Mouse (Mus musculus): Measurements from ENCODE around the gene Cct5. TPM values are rescaled to one million over a fixed set of nuclear protein-coding genes. Genes with fewer than 3 reads are reported as not detected.
A peak's percentile ranks its signal among the peaks of the same experiment; 100 is the strongest.

Gene Cct5
- polyA plus RNA-seq, 1 experiment from 2014 or later = 574 TPM

GRCm38 (mm10) chr15:31554855-31555254, 46.7 kb downstream of the Cct5 start:
- Histone ChIP-seq H3K27me3 (ENCODE audit: insufficient read depth, low read length) (no peaks in the 10 kb centered on the region), H3K9ac (replicated peaks; ENCODE audit: low read length) (no peak overlapping the region), H3K4me2 (replicated peaks; ENCODE audit: low read depth, low read length) (no peak overlapping the region), H3K4me1 (ENCODE audit: insufficient read depth, low read length) (no peaks in the 10 kb centered on the region), H3K4me3 (ENCODE audit: low read length) (no peak overlapping the region), H3K9me3 (ENCODE audit: low read length) (0 out of 2 replicates have a peak, but pooled peaks cover 2% of the 10 kb centered on the region), H3K27ac (ENCODE audit: low read length) (no peak overlapping the region), H3K36me3 (ENCODE audit: insufficient read depth, low read length) (no peaks in the 10 kb centered on the region)
- no peak for ATAC-seq (ENCODE audit: low FRiP score, low TSS enrichment)
- WGBS = 87% methylated on average over 2 of the region's 2 CpGs

DNA sequence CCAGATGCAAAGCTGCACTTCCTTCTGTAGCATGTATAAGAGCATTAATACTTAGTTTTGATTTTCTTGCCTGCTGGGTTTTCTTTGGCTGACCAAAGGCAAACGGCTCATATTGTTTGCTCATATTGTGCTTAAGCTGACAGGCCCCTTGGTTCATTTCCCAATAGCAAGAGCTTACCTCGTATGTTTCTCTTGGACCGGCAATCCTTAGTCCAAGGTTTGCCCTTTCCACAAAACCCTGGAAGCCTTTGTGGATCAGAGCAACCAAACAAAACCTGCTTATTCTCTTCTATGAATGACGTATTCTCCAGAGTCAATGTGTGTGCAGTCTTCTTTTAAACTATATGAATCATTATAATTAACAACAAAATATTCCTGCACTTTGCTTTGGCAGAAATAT, 51.2 kb downstream of the Cct5 start:
- Histone ChIP-seq H3K4me2 (replicated peaks; ENCODE audit: low read depth, low read length) (no peak overlapping the region), H3K9ac (replicated peaks; ENCODE audit: low read length) (no peak overlapping the region), H3K36me3 (ENCODE audit: insufficient read depth, low read length) (no peaks in the 10 kb centered on the region), H3K4me3 (ENCODE audit: low read length) (no peak overlapping the region), H3K27me3 (ENCODE audit: insufficient read depth, low read length) (no peaks in the 10 kb centered on the region), H3K9me3 (ENCODE audit: low read length) (no peaks in the 10 kb centered on the region), H3K27ac (ENCODE audit: low read length) (no peak overlapping the region), H3K4me1 (ENCODE audit: insufficient read depth, low read length) (no peaks in the 10 kb centered on the region)
- ATAC-seq (ENCODE audit: low FRiP score, low TSS enrichment) = no peak
- WGBS = 71% methylated on average over 4 of the region's 4 CpGs

DNA sequence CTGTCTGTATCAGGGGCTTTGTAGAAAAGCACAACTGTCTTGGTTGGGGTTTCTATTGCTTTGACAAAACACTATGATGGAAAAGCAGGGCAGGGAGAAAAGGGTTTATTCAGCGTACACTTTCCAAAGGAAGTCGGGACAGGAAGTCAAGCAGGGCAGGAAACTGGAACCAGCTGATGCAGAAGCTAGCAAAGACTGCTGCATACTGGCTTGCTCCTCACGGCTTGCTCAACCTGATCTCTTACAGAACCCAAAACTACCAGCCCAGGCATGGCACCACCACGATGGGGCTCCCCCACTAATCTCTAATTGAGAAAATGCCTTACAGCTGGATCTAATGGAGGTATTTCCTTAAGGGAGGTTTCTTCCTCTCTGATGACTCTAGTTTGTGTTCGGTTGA, 54.2 kb downstream of the Cct5 start:
- Histone ChIP-seq H3K4me3 (ENCODE audit: low read length) (no peak overlapping the region), H3K4me1 (ENCODE audit: insufficient read depth, low read length) (peaks cover 10% of the 10 kb centered on the region), H3K27ac (ENCODE audit: low read length) (no peak overlapping the region), H3K4me2 (replicated peaks; ENCODE audit: low read depth, low read length) (no peak overlapping the region), H3K36me3 (ENCODE audit: insufficient read depth, low read length) (no peaks in the 10 kb centered on the region), H3K9me3 (ENCODE audit: low read length) (no peaks in the 10 kb centered on the region), H3K27me3 (ENCODE audit: insufficient read depth, low read length) (no peaks in the 10 kb centered on the region), H3K9ac (replicated peaks; ENCODE audit: low read length) (no peak overlapping the region)
- 73% methylated on average over 5 of the region's 5 CpGs for WGBS
- no peak for ATAC-seq (ENCODE audit: low FRiP score, low TSS enrichment)

- WGBS = 83% methylated on average over 6 of the region's 6 CpGs
- Histone ChIP-seq H3K9ac (replicated peaks; ENCODE audit: low read length) (no peak overlapping the region), H3K27ac (ENCODE audit: low read length) (no peak overlapping the region), H3K4me3 (ENCODE audit: low read length) (no peak overlapping the region), H3K27me3 (ENCODE audit: insufficient read depth, low read length) (no peaks in the 10 kb centered on the region), H3K36me3 (ENCODE audit: insufficient read depth, low read length) (no peaks in the 10 kb centered on the region), H3K9me3 (ENCODE audit: low read length) (no peaks in the 10 kb centered on the region), H3K4me1 (ENCODE audit: insufficient read depth, low read length) (peaks cover 18% of the 10 kb centered on the region), H3K4me2 (replicated peaks; ENCODE audit: low read depth, low read length) (no peak overlapping the region)
- no peak for ATAC-seq (ENCODE audit: low FRiP score, low TSS enrichment)
Measured at GRCm38 (mm10) chr15:31546291-31546690, 55.3 kb downstream of the Cct5 start.

GRCm38 (mm10) chr15:31545058-31545457, 56.5 kb downstream of the Cct5 start:
- H3K4me1 ChIP-seq (ENCODE audit: insufficient read depth, low read length) = peaks cover 19% of the 10 kb centered on the region
- 54% methylated on average over 1 of the region's 1 CpGs for WGBS
- ATAC-seq (ENCODE audit: low FRiP score, low TSS enrichment) = peak; percentile 58; the same call in 1 of the 2 replicates

DNA sequence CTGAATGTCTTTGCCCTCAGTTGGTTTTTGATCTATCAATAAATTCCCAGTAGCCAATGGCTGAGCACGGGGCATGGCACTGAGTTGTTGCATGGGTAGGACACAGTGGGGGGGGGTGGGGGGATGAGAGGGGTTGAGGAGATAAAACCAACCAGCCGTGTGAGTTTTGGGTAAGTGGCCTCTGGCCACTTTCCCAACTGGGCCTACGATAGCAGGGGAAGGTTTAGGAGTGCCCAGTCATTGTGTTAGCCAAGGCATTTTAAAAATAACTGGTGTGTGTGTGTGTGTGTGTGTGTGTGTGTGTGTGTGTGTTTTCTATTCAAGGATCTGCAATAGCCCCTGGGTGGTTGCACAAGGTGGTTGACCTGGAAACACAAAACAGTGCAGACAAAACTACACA, 58.4 kb downstream of the Cct5 start:
- no peak overlapping the region for H3K9ac ChIP-seq (replicated peaks; ENCODE audit: low read length)
- no peak overlapping the region for H3K4me2 ChIP-seq (replicated peaks; ENCODE audit: low read depth, low read length)
- no peaks in the 10 kb centered on the region for H3K36me3 ChIP-seq (ENCODE audit: insufficient read depth, low read length)
- no peaks in the 10 kb centered on the region for H3K9me3 ChIP-seq (ENCODE audit: low read length)
- no peaks in the 10 kb centered on the region for H3K27me3 ChIP-seq (ENCODE audit: insufficient read depth, low read length)
- no peak for ATAC-seq (ENCODE audit: low FRiP score, low TSS enrichment)
- no peak overlapping the region for H3K27ac ChIP-seq (ENCODE audit: low read length)
- no peak overlapping the region for H3K4me3 ChIP-seq (ENCODE audit: low read length)
- WGBS = 10% methylated on average over 3 of the region's 3 CpGs
- H3K4me1 ChIP-seq (ENCODE audit: insufficient read depth, low read length) = peaks cover 21% of the 10 kb centered on the region

More at GRCm38 (mm10) chr15:31545058-31545457, 56.5 kb downstream of the Cct5 start:
- Histone ChIP-seq H3K27me3 (ENCODE audit: insufficient read depth, low read length) (no peaks in the 10 kb centered on the region), H3K9ac (replicated peaks; ENCODE audit: low read length) (no peak overlapping the region), H3K36me3 (ENCODE audit: insufficient read depth, low read length) (no peaks in the 10 kb centered on the region), H3K4me3 (ENCODE audit: low read length) (no peak overlapping the region), H3K9me3 (ENCODE audit: low read length) (no peaks in the 10 kb centered on the region), H3K27ac (ENCODE audit: low read length) (no peak overlapping the region; the same call in 1 of the 2 replicates), H3K4me2 (replicated peaks; ENCODE audit: low read depth, low read length) (no peak overlapping the region)

DNA sequence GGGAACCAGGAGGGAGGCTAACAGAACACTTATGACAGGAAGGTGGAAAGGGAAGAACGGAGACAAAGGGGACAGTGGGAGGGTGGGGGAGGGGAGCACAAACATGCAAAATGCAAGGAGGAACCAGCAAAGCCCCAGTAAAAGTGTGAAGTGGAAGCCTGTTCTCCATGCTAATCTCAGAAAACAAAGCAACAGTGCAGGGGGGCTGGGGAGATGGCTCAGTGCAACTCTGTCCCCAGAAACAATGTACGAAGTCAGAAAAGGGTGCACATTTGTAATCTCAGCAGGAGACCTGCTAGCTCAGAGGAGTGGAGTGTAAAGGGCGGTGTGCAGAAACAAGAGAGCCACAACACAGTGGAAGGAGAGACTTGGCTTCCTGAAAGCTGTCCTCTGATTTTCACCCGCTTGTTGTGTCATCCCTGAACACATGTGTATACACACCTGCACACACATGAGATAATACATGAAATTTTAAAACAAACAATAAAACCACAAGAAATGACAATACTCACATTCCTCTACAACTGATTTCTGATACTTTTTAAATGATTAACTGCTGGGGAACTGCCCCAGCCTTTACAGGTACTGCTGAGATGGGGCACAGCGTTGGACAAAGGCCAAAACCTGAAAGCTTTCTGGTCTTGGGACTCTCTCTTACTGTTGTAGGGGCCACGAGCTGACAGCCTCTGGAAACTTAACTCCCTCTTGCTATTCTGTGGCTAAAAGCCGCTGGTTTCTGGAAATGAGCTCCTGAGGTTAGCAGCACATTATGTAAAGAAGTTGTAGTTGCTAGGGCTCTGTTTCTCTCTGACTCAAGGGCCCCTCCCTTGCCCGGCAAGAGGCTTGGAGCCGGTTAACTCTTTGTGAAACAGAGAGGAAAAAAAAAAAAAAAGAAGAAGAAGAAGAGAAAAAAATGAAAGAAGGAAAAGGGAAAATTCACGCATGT, 59.3 kb downstream of the Cct5 start:
- Histone ChIP-seq H3K9me3 (ENCODE audit: low read length) (no peaks in the 10 kb centered on the region), H3K36me3 (ENCODE audit: insufficient read depth, low read length) (no peaks in the 10 kb centered on the region), H3K27ac (ENCODE audit: low read length) (peak overlapping the region; percentile 60), H3K27me3 (ENCODE audit: insufficient read depth, low read length) (no peaks in the 10 kb centered on the region), H3K4me1 (ENCODE audit: insufficient read depth, low read length) (peaks cover 21% of the 10 kb centered on the region), H3K4me3 (ENCODE audit: low read length) (no peak overlapping the region), H3K4me2 (replicated peaks; ENCODE audit: low read depth, low read length) (peak overlapping the region; percentile 30; the same call in 1 of the 2 replicates), H3K9ac (replicated peaks; ENCODE audit: low read length) (peak overlapping the region; percentile 56)
- 0 out of 2 replicates have a peak, but pooled peaks have one; percentile 66 for ATAC-seq (ENCODE audit: low FRiP score, low TSS enrichment)
- 12% methylated on average over 10 of the region's 10 CpGs for WGBS

Other genes starting within 250 kb of the Cct5 start
- 8.5 and 8.6 TPM in 2 replicates for gene Ankrd33b, start 234.1 kb downstream of the Cct5 start, polyA plus RNA-seq (2015; fragmentation: Nextera tagmentation; extraction: Ambion mirVana)
- gene Ropn1l, start 148.1 kb downstream of the Cct5 start, polyA plus RNA-seq (2015; fragmentation: Nextera tagmentation; extraction: Ambion mirVana) = 3.7 and 4.3 TPM in 2 replicates
- gene March6, start 70.8 kb downstream of the Cct5 start, polyA plus RNA-seq (2015; fragmentation: Nextera tagmentation; extraction: Ambion mirVana) = 37.4 and 37.7 TPM in 2 replicates
- 21.3 and 22.6 TPM in 2 replicates for gene Cmbl, start 36.4 kb downstream of the Cct5 start, polyA plus RNA-seq (2015; fragmentation: Nextera tagmentation; extraction: Ambion mirVana)
- 14.2 and 14.8 TPM in 2 replicates for gene Fam173b, start within 50 bp of the Cct5 start, polyA plus RNA-seq (2015; fragmentation: Nextera tagmentation; extraction: Ambion mirVana)